Mouse (Mus musculus) liver, postnatal 0 days (tissue): ENCODE results near the gene St6galnac6. TPM values are rescaled to one million over a fixed set of nuclear protein-coding genes. Genes with fewer than 3 reads are reported as not detected.
A peak's percentile ranks its signal among the peaks of the same experiment; 100 is the strongest.

Experiments
- ATAC-seq: fragments of 200-750 bp; cut with Nextera tagmentation; 2 replicates; pipeline ENCODE4 v1.8.0; 2017; ENCODE audit warnings: mild to moderate bottlenecking, moderate library complexity
- DNase-seq: peaks from one replicate; pipeline ENCODE4 v3.0.0-alpha.2; 2016
- H3K27ac ChIP-seq: fragments of 300-500 bp; sonication (generic); 2 replicates; pipeline ENCODE4 v1.5.1; 2014; ENCODE audit warnings: antibody characterized with exemption, moderate library complexity, mild to moderate bottlenecking, low read depth
- H3K27me3 ChIP-seq: fragments of 300-500 bp; sonication (generic); 2 replicates; pipeline ENCODE4 v1.6.1; 2014; ENCODE audit warnings: low read length, control low read depth, mixed read lengths; ENCODE audit not compliant: insufficient read depth
- H3K36me3 ChIP-seq: fragments of 300-500 bp; sonication (generic); replicated peaks from 2 replicates; pipeline ENCODE4 v1.6.1; 2014; ENCODE audit warnings: mild to moderate bottlenecking, control low read depth, low read length, moderate library complexity, mixed read lengths; ENCODE audit not compliant: insufficient read depth
- H3K4me1 ChIP-seq: fragments of 300-500 bp; sonication (generic); 2 replicates; pipeline ENCODE4 v1.6.1; 2014; ENCODE audit warnings: antibody characterized with exemption, mild to moderate bottlenecking, control low read depth; ENCODE audit not compliant: insufficient read depth
- H3K4me2 ChIP-seq: fragments of 300-500 bp; sonication (generic); 2 replicates; pipeline ENCODE4 v1.6.1; 2014; ENCODE audit warnings: low read depth, mild to moderate bottlenecking, low read length, moderate library complexity, mixed read lengths
- H3K4me3 ChIP-seq: fragments of 300-500 bp; sonication (generic); 2 replicates; pipeline ENCODE4 v1.5.1; 2014; ENCODE audit warnings: low read depth, low read length
- H3K9ac ChIP-seq: fragments of 300-500 bp; sonication (generic); replicated peaks from 2 replicates; pipeline ENCODE4 v1.6.1; 2014; ENCODE audit warnings: mild to moderate bottlenecking, moderate library complexity
- H3K9me3 ChIP-seq: fragments of 300-500 bp; sonication (generic); 2 replicates; pipeline ENCODE4 v1.6.1; 2016; ENCODE audit warnings: mild to moderate bottlenecking, control low read depth, low read length, mixed read lengths
- CTCF ChIP-seq: sonication (generic); IDR thresholded peaks from 2 replicates; pipeline ENCODE4 v1.5.1; 2016; ENCODE audit warnings: antibody characterized with exemption, low read depth
- EP300 ChIP-seq: IDR thresholded peaks from 2 replicates; pipeline ENCODE4 v1.6.1; 2016; ENCODE audit warnings: antibody characterized with exemption, low read depth, mild to moderate bottlenecking
- WGBS: fragments of 180-500 bp; shearing (Covaris S2); extraction: QIAGEN DNeasy Blood & Tissue Kit; methylation state at CpG from one replicate; pipeline ENCODE4 v1.1.7; 2014; ENCODE audit not compliant: insufficient replicate concordance; 5-methylcytosine and 5-hydroxymethylcytosine counted together
- polyA plus RNA-seq: library from polyadenylated mRNA; unstranded; fragments of >200 nt; fragmentation: Nextera tagmentation; extraction: Ambion mirVana; gene quantifications from 2 replicates; pipeline ENCODE4 v1.2.1, GENCODE M21; 2015

Gene St6galnac6
- polyA plus RNA-seq, 1 experiment from 2014 or later, result 14.0 TPM

DNA sequence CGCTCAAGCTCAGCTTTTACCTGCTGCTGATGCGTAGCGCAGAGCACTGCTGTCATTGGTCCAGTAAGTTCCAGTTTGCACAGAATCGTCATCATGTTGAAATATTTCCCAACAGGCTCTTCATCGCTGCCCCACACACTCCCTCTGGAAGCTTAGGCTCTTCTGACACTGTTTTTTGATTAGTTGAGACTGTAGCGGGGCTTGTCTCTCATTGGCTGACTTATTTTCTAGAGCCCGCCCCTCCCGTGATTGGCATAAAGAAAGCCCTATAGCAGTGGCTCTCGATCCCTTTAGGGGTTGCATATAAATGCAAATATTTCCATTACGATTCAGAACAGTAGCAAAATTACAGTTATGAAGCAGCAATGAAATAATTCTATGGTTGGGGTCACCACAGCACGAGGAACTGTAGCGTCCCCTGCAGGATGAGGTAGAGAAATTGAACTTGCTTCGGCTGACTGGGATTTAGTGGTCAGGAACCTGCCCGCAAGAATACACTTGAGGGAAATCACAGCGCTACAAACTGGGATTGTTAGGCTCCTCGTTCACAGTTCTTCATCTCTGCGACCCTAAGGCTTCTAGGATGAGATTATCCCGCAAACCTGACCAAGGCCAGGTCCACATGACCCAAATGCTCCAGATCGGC, 17.9 kb upstream of the St6galnac6 start:
- peak; percentile 54 for ATAC-seq
- Histone ChIP-seq H3K4me2 (peak overlapping the region; percentile 44; the same call in 1 of the 2 replicates), H3K4me3 (no peak overlapping the region), H3K27me3 (peaks cover 14% of the 10 kb centered on the region; the same call in 1 of the 2 replicates), H3K27ac (no peak overlapping the region), H3K36me3 (no peaks in the 10 kb centered on the region), H3K9me3 (no peaks in the 10 kb centered on the region), H3K4me1 (peaks cover 10% of the 10 kb centered on the region), H3K9ac (no peak overlapping the region)
- TF ChIP-seq EP300 (no peak), CTCF (peak; percentile 29; the same call in 1 of the 2 replicates)
- 44% methylated on average over 19 of the region's 19 CpGs for WGBS
- DNase-seq, result peak; percentile 53

DNA sequence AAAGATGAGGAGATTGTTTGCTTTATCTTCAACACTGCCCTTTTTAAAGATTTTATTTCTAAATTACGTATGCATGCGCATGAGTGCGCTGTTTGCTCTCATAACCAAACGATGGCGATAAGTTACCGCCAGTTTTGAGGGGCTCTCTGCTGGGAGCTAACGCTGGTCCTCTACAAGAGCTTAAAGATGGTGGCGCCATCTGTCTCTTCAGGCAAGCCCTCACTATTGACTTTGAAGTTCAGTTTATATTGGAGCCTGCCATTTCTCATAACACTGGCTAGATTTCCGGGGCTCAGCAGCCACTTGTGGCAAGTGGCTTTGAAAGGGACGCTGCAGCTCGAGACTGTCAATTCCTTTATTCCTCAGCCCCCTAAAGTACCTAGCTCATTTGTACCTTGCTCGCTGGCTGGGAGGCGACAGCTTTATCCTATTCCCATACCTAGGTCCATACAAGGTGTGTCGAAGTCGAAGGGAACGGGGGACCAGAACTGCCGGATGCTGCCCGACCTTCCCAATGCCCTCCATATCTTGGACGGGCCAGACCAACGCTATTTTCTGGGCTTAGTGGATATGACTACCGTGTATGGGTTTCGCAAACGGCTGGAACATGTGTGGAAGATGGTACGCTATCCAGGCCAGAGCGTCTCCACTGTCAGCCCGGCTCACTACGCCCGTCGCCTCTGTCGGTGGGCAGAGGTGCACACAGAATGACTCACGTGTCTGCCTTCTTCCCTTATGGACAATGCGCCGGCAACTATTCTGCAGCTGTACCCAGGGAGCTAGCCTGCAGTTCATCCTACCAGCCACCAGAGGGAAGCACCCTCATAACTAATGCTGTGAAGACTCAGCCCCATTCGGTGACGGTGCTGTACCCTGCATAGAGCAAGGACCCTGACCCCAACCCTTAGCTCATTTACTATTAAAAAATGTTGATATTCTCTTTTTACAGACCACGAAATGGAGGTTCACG, 16.4 kb upstream of the St6galnac6 start:
- Histone ChIP-seq H3K27ac (no peak overlapping the region), H3K36me3 (no peaks in the 10 kb centered on the region), H3K4me3 (peak overlapping the region; percentile 2; the same call in 1 of the 2 replicates), H3K9ac (no peak overlapping the region; the same call in 1 of the 2 replicates), H3K27me3 (peaks cover 14% of the 10 kb centered on the region; the same call in 1 of the 2 replicates), H3K4me1 (peaks cover 19% of the 10 kb centered on the region), H3K4me2 (peak overlapping the region; percentile 64), H3K9me3 (no peaks in the 10 kb centered on the region)
- TF ChIP-seq EP300 (no peak), CTCF (peak; percentile 98)
- 12% methylated on average over 37 of the region's 37 CpGs for WGBS
- ATAC-seq, result peak; percentile 59
- DNase-seq, result peak; percentile 78

DNA sequence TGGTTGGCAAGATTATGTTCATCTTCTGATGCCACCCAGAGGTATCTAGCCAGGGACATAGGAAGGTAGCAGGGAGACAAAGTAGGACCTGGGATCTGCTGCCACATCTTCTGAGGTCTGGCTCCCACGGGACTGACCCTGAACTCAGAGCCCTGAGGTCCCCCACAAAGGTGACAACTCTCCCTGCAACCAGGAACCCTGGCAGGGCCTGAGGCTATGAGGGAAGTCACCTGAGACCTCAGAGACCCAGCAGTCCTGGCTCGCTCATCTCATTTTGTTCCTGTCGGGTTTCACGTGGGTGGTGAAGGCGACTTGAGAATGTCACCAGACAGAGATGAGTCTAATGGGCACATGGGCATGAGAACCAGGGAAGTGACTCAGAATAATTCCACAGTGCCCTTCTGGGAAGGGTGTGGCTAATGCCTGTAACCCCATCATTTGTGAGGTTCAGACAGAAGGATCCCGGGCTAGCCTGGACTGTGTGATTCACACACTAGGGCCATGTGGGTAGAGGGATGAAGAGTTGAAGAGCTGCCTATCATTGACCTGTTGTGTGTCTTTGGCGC, 14.3 kb upstream of the St6galnac6 start:
- no peaks in the 10 kb centered on the region for H3K9me3 ChIP-seq
- H3K4me3 ChIP-seq, result no peak overlapping the region
- ATAC-seq (no peak), DNase-seq (no peak)
- no peak overlapping the region for H3K9ac ChIP-seq
- H3K27ac ChIP-seq, result no peak overlapping the region
- TF ChIP-seq EP300, result no peak
- TF ChIP-seq CTCF, result no peak
- H3K4me2 ChIP-seq, result no peak overlapping the region
- H3K4me1 ChIP-seq, result peaks cover 25% of the 10 kb centered on the region
- no peaks in the 10 kb centered on the region for H3K36me3 ChIP-seq
- 85% methylated on average over 7 of the region's 7 CpGs for WGBS
- H3K27me3 ChIP-seq, result 0 out of 2 replicates have a peak, but pooled peaks cover 5% of the 10 kb centered on the region

- H3K36me3 ChIP-seq, result no peaks in the 10 kb centered on the region
- peak within 1 kb of the TSS; percentile 63 for H3K4me3 ChIP-seq
- peak within 1 kb of the TSS; percentile 68 for H3K9ac ChIP-seq
- peak within 1 kb of the TSS; percentile 56 for H3K27ac ChIP-seq
- DNase-seq, result peak; percentile 92
- peak within 1 kb of the TSS; percentile 92 for H3K4me2 ChIP-seq
- H3K9me3 ChIP-seq, result no peaks in the 10 kb centered on the region
- ATAC-seq, result peak; percentile 83
- TF ChIP-seq EP300, result no peak
- TF ChIP-seq CTCF, result peak; percentile 63
- H3K4me1 ChIP-seq, result peaks cover 23% of the 10 kb centered on the region
- 0 out of 2 replicates have a peak, but pooled peaks cover 5% of the 10 kb centered on the region for H3K27me3 ChIP-seq
- 1% methylated on average over 38 of the region's 38 CpGs for WGBS
Observed at GRCm38 (mm10) chr2:32586871-32587351, 12.6 kb upstream of the St6galnac6 start, which contains the start of gene St6galnac4. TSS of gene St6galnac4 (plus strand) at chr2:32587095.

- WGBS, result 12% methylated on average over 9 of the region's 9 CpGs
- H3K27ac ChIP-seq, result peak overlapping the region; percentile 56
- H3K27me3 ChIP-seq, result 0 out of 2 replicates have a peak, but pooled peaks cover 4% of the 10 kb centered on the region
- peaks cover 23% of the 10 kb centered on the region for H3K4me1 ChIP-seq
- H3K9ac ChIP-seq, result peak overlapping the region; percentile 68
- ATAC-seq (peak; percentile 17; the same call in 1 of the 2 replicates), DNase-seq (peak; percentile 46)
- peak overlapping the region; percentile 92 for H3K4me2 ChIP-seq
- no peak for TF ChIP-seq EP300
- no peak for TF ChIP-seq CTCF
- no peaks in the 10 kb centered on the region for H3K36me3 ChIP-seq
- H3K4me3 ChIP-seq, result peak overlapping the region; percentile 63
- H3K9me3 ChIP-seq, result no peaks in the 10 kb centered on the region
Observed at GRCm38 (mm10) chr2:32587731-32588321, 11.7 kb upstream of the St6galnac6 start.
